Mouse (Mus musculus): ENCODE data around the gene Ube2z. TPM values are rescaled to one million over a fixed set of nuclear protein-coding genes. Genes with fewer than 3 reads are reported as not detected.

Ube2z gene
- 10 to 100 TPM; 50.3 to 83.2 TPM for polyA plus RNA-seq (2012; fragmentation: generic; extraction: Trizol)

DNA sequence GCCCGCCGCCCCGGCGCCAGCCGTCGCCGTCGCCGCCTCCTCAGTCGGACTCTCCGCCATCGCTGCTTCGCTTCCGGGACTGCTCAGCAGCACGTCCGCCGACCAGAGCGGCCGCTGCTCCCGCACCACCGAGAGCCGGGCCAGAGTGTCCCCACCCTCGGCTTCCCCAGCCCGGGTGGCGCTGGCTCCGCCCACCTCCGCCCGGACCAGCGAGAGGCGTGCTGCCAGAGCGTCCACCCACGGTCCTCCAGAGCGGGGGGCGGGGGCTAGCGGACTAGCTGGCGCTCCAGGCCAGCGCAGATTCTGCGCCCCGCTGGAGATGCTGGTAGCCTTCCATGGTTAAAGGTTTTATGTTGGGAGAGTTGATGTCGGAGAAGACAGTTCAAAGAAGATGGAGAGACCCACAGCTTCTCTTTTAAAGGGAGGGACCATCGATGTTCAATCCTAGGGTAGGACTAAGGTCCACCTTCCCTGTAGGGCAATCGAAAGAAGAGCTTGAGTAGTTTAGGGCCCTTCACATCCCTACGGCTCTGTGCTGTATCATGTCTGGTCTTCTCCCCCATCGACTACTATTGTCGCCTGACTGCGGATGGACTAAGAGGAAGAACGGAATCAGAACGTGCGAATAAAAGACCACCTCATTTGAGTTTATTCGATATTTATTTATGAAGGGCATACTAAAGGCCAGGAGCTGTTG is at the start of gene Ube2z:
Ube2z (minus strand) TSS at position 174 of the 697 bp plus-strand sequence.

DNA sequence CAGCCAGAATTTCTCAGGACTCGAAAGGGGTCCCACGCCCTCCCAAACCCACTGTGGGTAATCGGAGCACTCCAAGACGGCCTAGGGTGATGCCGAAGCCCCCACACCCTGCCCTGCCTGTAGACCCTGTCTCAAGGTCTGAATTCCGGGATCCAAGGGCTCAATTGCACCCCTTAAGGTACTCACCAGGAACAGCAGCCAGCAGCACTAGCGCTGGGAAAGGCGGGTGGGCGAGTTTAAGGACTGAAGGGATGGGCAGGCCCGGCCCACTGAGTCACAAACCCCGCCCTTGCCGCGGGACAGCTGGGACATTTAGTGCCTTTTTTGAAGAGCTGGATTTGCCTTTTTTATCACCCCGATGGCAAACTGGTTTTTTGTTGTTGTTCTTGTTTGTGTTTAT is 46.6 kb upstream of the Ube2z start, which contains the start of gene Calcoco2:
Calcoco2 (minus strand) TSS at position 214 of the 400 bp plus-strand sequence.

DNA sequence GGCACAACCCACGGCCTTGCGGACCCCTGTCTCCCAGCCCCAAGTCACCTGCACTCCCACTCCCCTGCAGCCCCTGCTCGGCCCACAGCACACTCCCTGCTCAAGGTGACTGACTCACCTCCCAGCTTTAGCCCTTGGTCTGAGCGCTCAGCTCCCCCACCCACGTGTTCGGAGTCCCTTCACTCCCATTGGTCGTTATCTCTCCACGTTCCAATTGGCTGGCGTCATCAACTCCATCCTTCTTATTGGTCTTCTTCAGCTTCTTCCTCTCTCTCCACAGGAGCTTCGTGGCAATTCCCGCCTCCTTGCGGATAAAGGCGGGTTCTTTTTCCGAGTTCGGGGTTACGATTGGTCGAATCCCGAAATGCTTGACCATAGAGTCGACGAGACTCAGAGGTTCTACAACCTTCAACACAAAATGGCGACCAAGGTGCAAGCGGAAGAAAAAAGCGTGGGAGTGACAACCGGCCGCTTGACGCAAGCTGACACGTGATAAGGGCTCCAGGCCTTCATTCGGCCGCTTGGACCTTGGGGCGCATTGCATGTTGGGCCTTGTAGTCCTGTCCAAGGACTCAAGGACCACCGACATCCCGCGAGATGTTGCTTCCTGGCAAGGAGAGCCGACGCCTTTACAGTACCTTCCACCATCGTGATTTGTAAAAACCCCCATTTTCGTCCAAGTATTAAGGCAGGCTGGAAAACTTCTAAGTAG is 10.5 kb upstream of the Ube2z start, which contains the start of gene Atp5g1:
Atp5g1 (minus strand) TSS at position 162 of the 712 bp plus-strand sequence.

DNA sequence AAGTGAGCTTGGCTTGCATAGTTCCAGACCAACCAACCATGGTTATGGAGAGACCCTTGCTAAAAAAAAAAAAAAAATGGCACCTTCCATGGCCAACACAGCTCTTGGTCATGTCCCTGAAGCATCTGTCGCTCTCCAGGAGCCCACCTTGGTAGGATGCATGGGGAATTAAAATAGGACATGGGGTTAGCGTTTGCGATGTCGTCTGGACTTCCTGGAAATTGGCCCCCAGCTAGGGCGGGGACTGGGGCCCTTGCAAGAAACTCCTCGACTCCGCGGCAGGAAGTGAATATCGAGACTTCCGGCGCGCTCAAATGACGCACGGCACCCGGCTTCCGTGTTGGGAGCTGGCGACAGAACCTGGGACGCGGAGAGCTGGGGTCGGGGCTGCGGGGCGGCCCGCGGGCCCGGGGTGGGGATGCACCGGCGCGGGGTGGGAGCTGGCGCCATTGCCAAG is 30.6 kb downstream of the Ube2z start, which contains the start of gene Snf8:
Snf8 (plus strand) TSS at position 290 of the 457 bp plus-strand sequence.

DNA sequence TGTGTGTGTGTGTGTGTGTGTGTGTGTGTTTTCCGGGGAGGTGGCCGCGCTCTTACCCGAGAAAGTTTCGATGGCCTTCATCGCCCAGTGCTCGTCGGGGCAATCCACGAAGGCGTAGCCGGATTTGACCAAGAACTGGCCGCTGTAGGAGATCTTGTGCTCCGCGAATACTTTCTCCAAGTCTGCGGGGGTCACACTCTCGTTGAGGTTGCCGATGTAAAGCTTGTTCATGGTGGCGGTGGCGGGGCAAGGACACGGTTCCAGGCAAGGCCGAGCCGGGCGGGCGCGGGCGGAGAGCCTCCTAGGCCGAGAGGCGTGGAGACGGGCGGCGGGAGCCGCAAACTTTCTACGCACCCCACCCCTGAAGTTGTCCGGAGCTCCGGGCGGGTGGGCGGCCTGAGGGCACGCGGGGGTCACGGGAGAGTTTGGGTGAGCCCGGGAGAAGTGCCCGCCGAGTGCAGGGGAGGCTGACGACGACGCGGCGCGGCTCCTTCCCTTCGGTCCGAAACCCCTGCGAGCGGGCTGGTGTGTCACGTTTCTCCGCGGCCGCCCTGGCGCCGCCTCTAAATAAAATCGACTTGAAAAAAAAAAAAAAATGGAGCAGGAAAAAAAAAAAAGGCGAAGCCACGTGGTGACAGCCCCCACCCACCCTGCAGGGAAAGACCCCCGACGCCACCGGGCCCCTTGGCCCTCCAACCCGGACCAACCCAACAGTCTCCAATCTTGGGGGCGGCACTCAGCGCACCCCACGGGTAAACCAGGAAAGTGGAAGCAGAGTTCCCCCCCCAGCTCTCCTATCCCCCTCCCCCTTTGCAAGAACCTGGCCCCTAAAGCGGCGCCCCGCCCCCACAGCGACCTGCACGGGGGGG is 59.6 kb downstream of the Ube2z start, which contains the start of gene Igf2bp1:
Igf2bp1 (minus strand) TSS at position 538 of the 869 bp plus-strand sequence.

Other genes with a start within 250 kb of the Ube2z start
- 10 to 100 TPM; 10.7 to 18.4 TPM for gene Phospho1, start 240.9 kb downstream of the Ube2z start, polyA plus RNA-seq (2012; fragmentation: generic; extraction: Trizol)
- gene Gngt2, start 228.2 kb downstream of the Ube2z start, polyA plus RNA-seq (2012; fragmentation: generic; extraction: Trizol) = 1 to 10 TPM in 1 of 2 experiments, under 1 TPM in 1; 0.84 to 1.2 TPM
- gene Abi3, start 222.9 kb downstream of the Ube2z start, polyA plus RNA-seq (2012; fragmentation: generic; extraction: Trizol) = under 1 TPM; 0.04 to 0.12 TPM
- under 1 TPM; 0.02 to 0.06 TPM for gene B4galnt2, start 150.5 kb downstream of the Ube2z start, polyA plus RNA-seq (2012; fragmentation: generic; extraction: Trizol)
- gene Igf2bp1, start 59.4 kb downstream of the Ube2z start, polyA plus RNA-seq (2012; fragmentation: generic; extraction: Trizol) = 10 to 100 TPM in 1 of 2 experiments, 1 to 10 TPM in 1; 7.3 to 12.6 TPM
- under 1 TPM in 1 of 2 experiments, not detected in 1; 0.44 TPM for gene Gip, start 40.8 kb downstream of the Ube2z start, polyA plus RNA-seq (2012; fragmentation: generic; extraction: Trizol)
- gene Snf8, start 30.5 kb downstream of the Ube2z start, polyA plus RNA-seq (2012; fragmentation: generic; extraction: Trizol) = 100 to 1,000 TPM; 167 to 278 TPM
- gene Atp5g1, start 10.3 kb upstream of the Ube2z start, polyA plus RNA-seq (2012; fragmentation: generic; extraction: Trizol) = 1,000 to 10,000 TPM in 1 of 2 experiments, 100 to 1,000 TPM in 1; 623 to 1,824 TPM
- under 1 TPM in 1 of 2 experiments, not detected in 1; 0.07 TPM for gene Calcoco2, start 46.6 kb upstream of the Ube2z start, polyA plus RNA-seq (2012; fragmentation: generic; extraction: Trizol)
- under 1 TPM in 1 of 2 experiments, not detected in 1; 0.17 TPM for gene Ttll6, start 68.4 kb upstream of the Ube2z start, polyA plus RNA-seq (2012; fragmentation: generic; extraction: Trizol)
- gene Hoxb13, start 128.9 kb upstream of the Ube2z start, polyA plus RNA-seq (2012; fragmentation: generic; extraction: Trizol) = under 1 TPM in 1 of 2 experiments, not detected in 1; 0.02 TPM
- not detected for gene Hoxb9, start 206.1 kb upstream of the Ube2z start, polyA plus RNA-seq (2012; fragmentation: generic; extraction: Trizol)
- gene Hoxb8, start 216.5 kb upstream of the Ube2z start, polyA plus RNA-seq (2012; fragmentation: generic; extraction: Trizol) = not detected
- gene Hoxb7, start 221.2 kb upstream of the Ube2z start, polyA plus RNA-seq (2012; fragmentation: generic; extraction: Trizol) = not detected
- gene Hoxb6, start 227.1 kb upstream of the Ube2z start, polyA plus RNA-seq (2012; fragmentation: generic; extraction: Trizol) = not detected
- gene Hoxb5, start 237.9 kb upstream of the Ube2z start, polyA plus RNA-seq (2012; fragmentation: generic; extraction: Trizol) = under 1 TPM; 0.01 to 0.04 TPM